Mouse (Mus musculus): ENCODE results near the gene Osbpl10.

DNA sequence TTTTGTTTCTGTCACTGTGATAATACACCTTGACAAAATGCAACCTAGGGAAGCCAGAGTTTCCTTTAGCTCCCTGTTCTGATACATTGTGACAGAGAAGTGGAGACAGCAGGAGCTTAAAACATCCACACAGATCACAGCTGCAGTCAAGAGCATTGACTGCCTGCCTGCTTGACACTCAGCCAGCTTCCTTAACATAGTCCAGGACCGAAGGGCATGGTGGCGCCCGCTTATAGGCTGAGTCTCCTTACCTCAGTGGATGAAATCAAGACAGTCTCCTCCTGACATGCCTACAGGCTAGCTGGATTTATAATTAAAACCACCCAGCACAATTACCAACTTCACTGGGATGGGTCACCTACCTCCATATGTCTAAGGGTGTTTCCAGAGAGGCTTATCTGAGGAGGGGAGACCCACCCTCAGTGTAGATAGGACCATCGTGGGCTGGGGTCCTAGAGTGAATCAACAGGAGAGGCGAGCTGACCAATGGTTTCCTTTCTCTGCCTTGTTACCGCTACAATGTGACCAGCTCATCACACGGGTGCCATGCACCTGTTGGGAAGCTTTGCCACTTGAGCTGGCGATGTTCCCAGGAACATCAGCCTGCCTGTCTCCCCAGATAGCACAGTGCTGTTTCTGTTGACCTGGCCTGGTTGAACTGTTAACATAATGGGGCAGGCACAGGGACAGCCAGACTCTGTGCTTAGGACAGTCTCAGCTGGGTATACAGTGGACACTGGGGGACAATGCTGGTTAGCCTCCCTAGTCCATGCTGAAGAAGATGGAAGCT lies 76.9 kb downstream of the Osbpl10 start:
- no peak for TF ChIP-seq CTCF (IDR thresholded peaks at IDR 0.05; ENCODE audit: low read depth)
- no peak for TF ChIP-seq EP300 (IDR thresholded peaks at IDR 0.05; ENCODE audit: low read depth)

Data from liver, postnatal 0 days (tissue).